Mouse (Mus musculus) forebrain, embryonic 15.5 days (tissue): ENCODE results near the gene Tgoln1. TPM values are rescaled to one million over a fixed set of nuclear protein-coding genes. Genes with fewer than 3 reads are reported as not detected.

Source experiments
- ATAC-seq: fragments of 200-750 bp; cut with Nextera tagmentation; replicated peaks from 2 replicates; pipeline ENCODE4 v1.8.0; 2017; ENCODE audit warnings: mild to moderate bottlenecking, moderate TSS enrichment, moderate library complexity
- H3K27ac ChIP-seq: fragments of 300-500 bp; sonication (generic); replicated peaks from 2 replicates; pipeline ENCODE4 v1.5.1; 2015; ENCODE audit warnings: mild to moderate bottlenecking, inconsistent platforms
- H3K27me3 ChIP-seq: fragments of 300-500 bp; sonication (generic); 2 replicates; pipeline ENCODE4 v1.6.1; 2015; ENCODE audit warnings: inconsistent platforms
- H3K36me3 ChIP-seq: fragments of 300-500 bp; sonication (generic); 2 replicates; pipeline ENCODE4 v1.6.1; 2015; ENCODE audit warnings: mild to moderate bottlenecking, inconsistent platforms
- H3K4me1 ChIP-seq: fragments of 300-500 bp; sonication (generic); 2 replicates; pipeline ENCODE4 v1.6.1; 2015; ENCODE audit warnings: inconsistent platforms
- H3K4me2 ChIP-seq: fragments of 300-500 bp; sonication (generic); replicated peaks from 2 replicates; pipeline ENCODE4 v1.6.1; 2015; ENCODE audit warnings: mild to moderate bottlenecking, inconsistent platforms
- H3K4me3 ChIP-seq: fragments of 300-500 bp; sonication (generic); 2 replicates; pipeline ENCODE4 v1.5.1; 2015; ENCODE audit warnings: mild to moderate bottlenecking, inconsistent platforms
- H3K9ac ChIP-seq: fragments of 300-500 bp; sonication (generic); replicated peaks from 2 replicates; pipeline ENCODE4 v1.6.1; 2015; ENCODE audit warnings: mild to moderate bottlenecking, inconsistent platforms
- H3K9me3 ChIP-seq: fragments of 300-500 bp; sonication (generic); 2 replicates; pipeline ENCODE4 v1.6.1; 2016; ENCODE audit warnings: inconsistent platforms
- WGBS: fragments of 180-500 bp; shearing (Covaris S2); methylation state at CpG from one replicate; pipeline ENCODE4 v1.1.7; 2015; ENCODE audit warnings: mixed read lengths; 5-methylcytosine and 5-hydroxymethylcytosine counted together
- polyA plus RNA-seq: library from polyadenylated mRNA; unstranded; fragments of >200 nt; fragmentation: Nextera tagmentation; extraction: Ambion mirVana; gene quantifications from 2 replicates; pipeline ENCODE4 v1.2.1, GENCODE M21; 2015

Tgoln1 gene
- polyA plus RNA-seq, result 31.5 and 33.5 TPM in 2 replicates

GRCm38 (mm10) chr6:72616643-72617288, at the start of gene Tgoln1:
Gene Tgoln1 (minus strand): TSS chr6:72617000.
- peak within 1 kb of the TSS; percentile 75 for H3K4me3 ChIP-seq
- no peaks in the 10 kb centered on the region for H3K27me3 ChIP-seq
- H3K9me3 ChIP-seq, result no peaks in the 10 kb centered on the region
- peaks cover 36% of the 10 kb centered on the region for H3K4me1 ChIP-seq
- peak within 1 kb of the TSS; percentile 88 for H3K9ac ChIP-seq
- under 1% methylated on average over 41 of the region's 41 CpGs for WGBS
- H3K36me3 ChIP-seq, result peaks cover 15% of the 10 kb centered on the region
- H3K27ac ChIP-seq, result peak within 1 kb of the TSS; percentile 93
- peak within 1 kb of the TSS; percentile 92 for H3K4me2 ChIP-seq
- peak; percentile 98 for ATAC-seq

GRCm38 (mm10) chr6:72664290-72664689, 47.5 kb upstream of the Tgoln1 start:
- Histone ChIP-seq H3K4me1 (peaks cover 15% of the 10 kb centered on the region), H3K36me3 (no peaks in the 10 kb centered on the region), H3K27me3 (no peaks in the 10 kb centered on the region), H3K4me2 (no peak overlapping the region), H3K4me3 (no peak overlapping the region), H3K9ac (no peak overlapping the region), H3K27ac (no peak overlapping the region), H3K9me3 (no peaks in the 10 kb centered on the region)
- WGBS, result 84% methylated on average over 8 of the region's 8 CpGs
- no peak for ATAC-seq

- H3K9ac ChIP-seq, result no peak overlapping the region
- H3K4me2 ChIP-seq, result no peak overlapping the region
- 30% methylated on average over 1 of the region's 1 CpGs for WGBS
- H3K4me3 ChIP-seq, result no peak overlapping the region
- H3K9me3 ChIP-seq, result no peaks in the 10 kb centered on the region
- no peaks in the 10 kb centered on the region for H3K27me3 ChIP-seq
- H3K4me1 ChIP-seq, result peaks cover 15% of the 10 kb centered on the region
- ATAC-seq, result no peak
- H3K27ac ChIP-seq, result no peak overlapping the region
- no peaks in the 10 kb centered on the region for H3K36me3 ChIP-seq
Measured at GRCm38 (mm10) chr6:72663000-72663399, 46.2 kb upstream of the Tgoln1 start.

- no peaks in the 10 kb centered on the region for H3K9me3 ChIP-seq
- no peaks in the 10 kb centered on the region for H3K27me3 ChIP-seq
- H3K36me3 ChIP-seq, result no peaks in the 10 kb centered on the region
- no peak overlapping the region for H3K9ac ChIP-seq
- no peak for ATAC-seq
- H3K27ac ChIP-seq, result no peak overlapping the region
- 57% methylated on average over 6 of the region's 6 CpGs for whole genome bisulfite sequencing
- no peak overlapping the region for H3K4me2 ChIP-seq
- H3K4me3 ChIP-seq, result no peak overlapping the region
- peaks cover 11% of the 10 kb centered on the region for H3K4me1 ChIP-seq
Measured at GRCm38 (mm10) chr6:72660391-72660720, 43.6 kb upstream of the Tgoln1 start.

GRCm38 (mm10) chr6:72659717-72660390, 43.1 kb upstream of the Tgoln1 start:
- Histone ChIP-seq H3K9me3 (no peaks in the 10 kb centered on the region), H3K9ac (no peak overlapping the region), H3K27ac (no peak overlapping the region), H3K4me3 (no peak overlapping the region), H3K4me1 (peaks cover 16% of the 10 kb centered on the region), H3K4me2 (no peak overlapping the region), H3K36me3 (no peaks in the 10 kb centered on the region), H3K27me3 (no peaks in the 10 kb centered on the region)
- ATAC-seq, result no peak
- 91% methylated on average over 8 of the region's 8 CpGs for WGBS

GRCm38 (mm10) chr6:72658006-72658405, 41.2 kb upstream of the Tgoln1 start:
- Histone ChIP-seq H3K9ac (no peak overlapping the region), H3K36me3 (no peaks in the 10 kb centered on the region), H3K27ac (no peak overlapping the region), H3K4me1 (peaks cover 27% of the 10 kb centered on the region), H3K4me3 (no peak overlapping the region), H3K27me3 (no peaks in the 10 kb centered on the region), H3K9me3 (no peaks in the 10 kb centered on the region), H3K4me2 (no peak overlapping the region)
- 61% methylated on average over 3 of the region's 3 CpGs for WGBS
- no peak for ATAC-seq

GRCm38 (mm10) chr6:72656053-72656442, 39.2 kb upstream of the Tgoln1 start:
- Histone ChIP-seq H3K4me1 (peaks cover 29% of the 10 kb centered on the region), H3K27ac (no peak overlapping the region), H3K36me3 (no peaks in the 10 kb centered on the region), H3K27me3 (no peaks in the 10 kb centered on the region), H3K4me2 (no peak overlapping the region), H3K9ac (no peak overlapping the region), H3K9me3 (no peaks in the 10 kb centered on the region), H3K4me3 (no peak overlapping the region)
- no peak for ATAC-seq
- 95% methylated on average over 7 of the region's 7 CpGs for WGBS

- 44% methylated on average over 20 of the region's 20 CpGs for WGBS
- Histone ChIP-seq H3K27me3 (no peaks in the 10 kb centered on the region), H3K4me3 (peak overlapping the region; percentile 30), H3K27ac (peak overlapping the region; percentile 73), H3K9ac (peak overlapping the region; percentile 28; the same call in 1 of the 2 replicates), H3K4me1 (peaks cover 26% of the 10 kb centered on the region), H3K4me2 (peak overlapping the region; percentile 38), H3K9me3 (no peaks in the 10 kb centered on the region), H3K36me3 (no peaks in the 10 kb centered on the region)
- ATAC-seq, result peak; percentile 70
Measured at GRCm38 (mm10) chr6:72655309-72656052, 38.7 kb upstream of the Tgoln1 start.

GRCm38 (mm10) chr6:72654355-72654754, 37.6 kb upstream of the Tgoln1 start:
- WGBS, result 93% methylated on average over 6 of the region's 6 CpGs
- H3K36me3 ChIP-seq, result no peaks in the 10 kb centered on the region
- no peak overlapping the region for H3K4me2 ChIP-seq
- no peak overlapping the region for H3K9ac ChIP-seq
- H3K27ac ChIP-seq, result no peak overlapping the region
- no peaks in the 10 kb centered on the region for H3K9me3 ChIP-seq
- H3K4me3 ChIP-seq, result no peak overlapping the region
- no peaks in the 10 kb centered on the region for H3K27me3 ChIP-seq
- no peak for ATAC-seq
- peaks cover 22% of the 10 kb centered on the region for H3K4me1 ChIP-seq

GRCm38 (mm10) chr6:72653419-72653818, 36.6 kb upstream of the Tgoln1 start:
- peaks cover 22% of the 10 kb centered on the region for H3K4me1 ChIP-seq
- H3K9ac ChIP-seq, result no peak overlapping the region
- H3K9me3 ChIP-seq, result no peaks in the 10 kb centered on the region
- H3K4me2 ChIP-seq, result no peak overlapping the region
- H3K36me3 ChIP-seq, result no peaks in the 10 kb centered on the region
- H3K27ac ChIP-seq, result peak overlapping the region; percentile 36; the same call in 1 of the 2 replicates
- H3K27me3 ChIP-seq, result no peaks in the 10 kb centered on the region
- ATAC-seq, result peak; percentile 59
- 40% methylated on average over 7 of the region's 7 CpGs for WGBS
- no peak overlapping the region for H3K4me3 ChIP-seq

- H3K9me3 ChIP-seq, result no peaks in the 10 kb centered on the region
- H3K4me2 ChIP-seq, result no peak overlapping the region
- whole genome bisulfite sequencing, result 76% methylated on average over 10 of the region's 10 CpGs
- no peaks in the 10 kb centered on the region for H3K36me3 ChIP-seq
- no peak overlapping the region for H3K27ac ChIP-seq
- H3K27me3 ChIP-seq, result no peaks in the 10 kb centered on the region
- no peak for ATAC-seq
- no peak overlapping the region for H3K4me3 ChIP-seq
- peaks cover 18% of the 10 kb centered on the region for H3K4me1 ChIP-seq
- no peak overlapping the region for H3K9ac ChIP-seq
Measured at GRCm38 (mm10) chr6:72650338-72650851, 33.6 kb upstream of the Tgoln1 start.

GRCm38 (mm10) chr6:72648002-72648595, 31.3 kb upstream of the Tgoln1 start:
- H3K9me3 ChIP-seq, result no peaks in the 10 kb centered on the region
- 61% methylated on average over 12 of the region's 12 CpGs for WGBS
- H3K4me1 ChIP-seq, result 0 out of 2 replicates have a peak, but pooled peaks cover 3% of the 10 kb centered on the region
- H3K9ac ChIP-seq, result no peak overlapping the region
- no peaks in the 10 kb centered on the region for H3K27me3 ChIP-seq
- H3K4me2 ChIP-seq, result no peak overlapping the region
- no peak for ATAC-seq
- no peak overlapping the region for H3K27ac ChIP-seq
- no peak overlapping the region for H3K4me3 ChIP-seq
- no peaks in the 10 kb centered on the region for H3K36me3 ChIP-seq
